22 mouse cellular contexts compared by ENCODE assay signal in the genomic region with DNA sequence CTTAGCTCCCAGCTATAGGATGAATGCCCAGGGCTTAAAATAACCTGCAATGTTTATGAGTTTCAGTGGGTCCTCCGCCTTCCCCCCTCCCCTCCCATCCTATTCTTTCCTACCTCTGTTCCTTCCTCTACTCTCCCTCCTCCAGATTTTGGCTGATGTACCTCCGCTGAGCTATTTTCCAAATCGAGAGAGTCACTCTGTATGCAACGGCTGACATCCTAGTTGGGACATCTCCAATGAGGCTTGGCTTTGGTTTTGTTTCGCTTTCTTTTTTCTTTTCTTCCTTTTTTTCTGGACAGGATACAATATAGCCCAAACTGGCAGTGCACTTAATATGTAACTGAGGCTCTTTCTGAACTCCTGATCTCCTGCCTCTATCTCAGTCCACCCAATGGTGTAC.
DNase-seq lines count a peak whose midpoint lies in the region; ATAC-seq and TF ChIP-seq lines count a peak whose summit lies in the region.
"Had no signal": no experiment of that assay in that cellular context is flagged by ENCODE, and none has a peak within 500 bp of the region (broad histone marks: within the 10 kb centered on the region; RNA-seq: fewer than 3 reads in every experiment).

No protein-coding gene starts in this region.

- no peaks in the 10 kb centered on the region for H3K9me3 ChIP-seq in forebrain, embryonic 16.5 days (ENCODE audit: control insufficient read depth, low read length)
- no peaks in the 10 kb centered on the region for H3K9me3 ChIP-seq in forebrain, embryonic 11.5 days (ENCODE audit: control insufficient read depth, low read length)
- H3K9me3 ChIP-seq: embryonic facial prominence, embryonic 15.5 days; forebrain, embryonic 12.5 days; heart, embryonic 12.5 days; liver, embryonic 13.5 days; midbrain, embryonic 12.5 days; stomach, embryonic 15.5 days had no signal

- no peaks in the 10 kb centered on the region for H3K36me3 ChIP-seq in forebrain, embryonic 16.5 days (ENCODE audit: control insufficient read depth, insufficient read depth)
- H3K36me3 ChIP-seq in forebrain, embryonic 11.5 days (ENCODE audit: control insufficient read depth, insufficient read depth, low read length), result no peaks in the 10 kb centered on the region
- H3K36me3 ChIP-seq: embryonic facial prominence, embryonic 15.5 days; forebrain, embryonic 12.5 days; heart, embryonic 12.5 days; liver, embryonic 13.5 days; midbrain, embryonic 12.5 days; stomach, embryonic 15.5 days had no signal

- 0 out of 2 replicates have a peak, but pooled peaks have one; percentile 4 for ATAC-seq in forebrain, embryonic 16.5 days
- no peak for ATAC-seq in forebrain, embryonic 11.5 days (replicated peaks; ENCODE audit: low FRiP score)

- intact Hi-C loops in left cerebral cortex, adult 2 months (cut with DNase I), result loop anchor here (5.0 to 10.0 kb wide), 2 partner anchors 104 to 434 kb away; a partner anchor contains a TSS
- intact Hi-C loops in heart, postnatal 10 days (cut with DNase I), result loop anchor here (10.0 kb wide), 1 partner anchor 246 kb away; no protein-coding TSS in a partner anchor

- 60% methylated on average over 5 of the region's 5 CpGs for WGBS in forebrain, embryonic 16.5 days
- 91% methylated on average over 5 of the region's 5 CpGs for WGBS in forebrain, embryonic 11.5 days

- H3K9ac ChIP-seq in forebrain, embryonic 16.5 days (replicated peaks; ENCODE audit: low read depth, low read length), result no peak overlapping the region
- H3K9ac ChIP-seq in forebrain, embryonic 11.5 days (ENCODE audit: low read length), result no peak overlapping the region
- H3K9ac ChIP-seq: embryonic facial prominence, embryonic 15.5 days; forebrain, embryonic 12.5 days; heart, embryonic 12.5 days; liver, embryonic 13.5 days; midbrain, embryonic 12.5 days; stomach, embryonic 15.5 days had no signal

- H3K4me1 ChIP-seq in forebrain, embryonic 16.5 days (replicated peaks; ENCODE audit: control insufficient read depth, insufficient read depth, low read length), result peaks cover 23% of the 10 kb centered on the region
- H3K4me1 ChIP-seq in forebrain, embryonic 11.5 days (replicated peaks; ENCODE audit: control insufficient read depth, insufficient read depth, low read length), result peaks cover 9% of the 10 kb centered on the region
- H3K4me1 ChIP-seq: embryonic facial prominence, embryonic 15.5 days; stomach, embryonic 15.5 days had no signal

- H3K27ac ChIP-seq in forebrain, embryonic 16.5 days (ENCODE audit: low read length), result no peak overlapping the region
- H3K27ac ChIP-seq in forebrain, embryonic 11.5 days (ENCODE audit: low read depth, low read length), result no peak overlapping the region
- H3K27ac ChIP-seq in left cerebral cortex, adult 2 months, result no peak overlapping the region; the same call in 1 of the 2 replicates
- H3K27ac ChIP-seq: embryonic facial prominence, embryonic 15.5 days; forebrain, embryonic 12.5 days; liver, embryonic 13.5 days; midbrain, embryonic 12.5 days; stomach, embryonic 15.5 days had no signal

- no peaks in the 10 kb centered on the region for H3K27me3 ChIP-seq in forebrain, embryonic 16.5 days (replicated peaks; ENCODE audit: control insufficient read depth, insufficient read depth, low read length)
- no peaks in the 10 kb centered on the region for H3K27me3 ChIP-seq in forebrain, embryonic 11.5 days (ENCODE audit: control insufficient read depth, insufficient read depth, low read length)
- H3K27me3 ChIP-seq: embryonic facial prominence, embryonic 15.5 days; forebrain, embryonic 12.5 days; heart, embryonic 12.5 days; liver, embryonic 13.5 days; midbrain, embryonic 12.5 days; stomach, embryonic 15.5 days had no signal

- H3K4me3 ChIP-seq in forebrain, embryonic 16.5 days (replicated peaks; ENCODE audit: low read length), result no peak overlapping the region
- no peak overlapping the region for H3K4me3 ChIP-seq in forebrain, embryonic 11.5 days (ENCODE audit: low read depth, low read length)
- no peak overlapping the region for H3K4me3 ChIP-seq in left cerebral cortex, adult 2 months
- H3K4me3 ChIP-seq: embryonic facial prominence, embryonic 15.5 days; forebrain, embryonic 12.5 days; heart, embryonic 12.5 days; liver, embryonic 13.5 days; midbrain, embryonic 12.5 days; stomach, embryonic 15.5 days had no signal

- TF ChIP-seq CTCF in left cerebral cortex, adult 2 months (IDR thresholded peaks at IDR 0.05), result no peak

- no peak overlapping the region for H3K4me2 ChIP-seq in forebrain, embryonic 16.5 days (ENCODE audit: low read length)
- no peak overlapping the region for H3K4me2 ChIP-seq in forebrain, embryonic 11.5 days (ENCODE audit: low read depth, low read length, severe bottlenecking)
- H3K4me2 ChIP-seq: embryonic facial prominence, embryonic 15.5 days; forebrain, embryonic 12.5 days; heart, embryonic 12.5 days; liver, embryonic 13.5 days; midbrain, embryonic 12.5 days; stomach, embryonic 15.5 days had no signal

- no peak for DNase-seq in forebrain, embryonic 11.5 days (ENCODE audit: low spot score)
- peak; percentile 17 to 45 for DNase-seq in left cerebral cortex, adult 18-20 months (ENCODE audit: low spot score in 2 of 2)
- no peak for DNase-seq in left cerebral cortex, adult 2 months (ENCODE audit: extremely low spot score in 1 of 2, low spot score in 2 of 2)
- peak; percentile 65 to 69 for DNase-seq in right cerebral cortex, postnatal 10 days (ENCODE audit: low spot score in 2 of 2)
- no peak for DNase-seq in right cerebral cortex, postnatal 25 days
- DNase-seq in lung, adult 18-20 months, result no peak
- no peak for DNase-seq in heart, postnatal 10 days
- DNase-seq: adrenal gland, postnatal 36 days; cerebellum, adult 8-10 months; gastrocnemius, postnatal 14 days; heart, postnatal 4 days; kidney, adult 11 months; kidney, postnatal 10 days; liver, embryonic 13.5 days; lung, postnatal 14 days; thymus, postnatal 14 days had no signal

Comparison
In these comparisons a context has a peak if more than half of its experiments do, and no peak if none do; other contexts are left out.
1. DNase-seq: peak in left cerebral cortex, adult 18-20 months (2 of 2) and right cerebral cortex, postnatal 10 days (2 of 2); none in forebrain, embryonic 11.5 days (single experiment), left cerebral cortex, adult 2 months (0 of 2), right cerebral cortex, postnatal 25 days (single experiment), lung, adult 18-20 months (0 of 2) and heart, postnatal 10 days (0 of 2).